Mouse (Mus musculus) Patski (cell line): Measurements from ENCODE around the gene Klhl41. TPM values are rescaled to one million over a fixed set of nuclear protein-coding genes. Genes with fewer than 3 reads are reported as not detected.

ENCODE experiments used
- ATAC-seq: fragments of 100-300 bp; one replicate; pipeline ENCODE4 v1.8.0; 2021
- CTCF ChIA-PET: fragments of 350-600 bp; sonication (Branson Sonifier 250); formaldehyde crosslinking; loops from one replicate; lab custom pipeline; 2022; ENCODE audit warnings: inconsistent platforms; lab: Charles Lee
- POLR2A ChIA-PET: fragments of 350-600 bp; sonication (Branson Sonifier 250); formaldehyde crosslinking; loops from one replicate; lab custom pipeline; 2022; ENCODE audit warnings: antibody characterized with exemption, inconsistent platforms; lab: Charles Lee
- DNase-seq: peaks from one replicate; pipeline ENCODE4 v3.0.0-alpha.2; 2011; ENCODE audit warnings: low read depth, low spot score
- H3K27me3 ChIP-seq: fragments of 371-371 bp; one replicate; pipeline ENCODE4 v1.5.1; 2021
- CTCF ChIP-seq: fragments of 100-300 bp; IDR thresholded peaks from one replicate; pipeline ENCODE4 v1.5.1; 2021
- in situ Hi-C: fragments of 300-500 bp; cut with MboI; formaldehyde crosslinking; loops from 3 replicates; pipeline ENCODE4 v1.11.1; 2018; ENCODE audit warnings: low pct_unique_long_range_greater_than_20kb, mixed read lengths
- polyA plus RNA-seq: library from polyadenylated mRNA; unstranded; gene quantifications from one replicate; pipeline ENCODE4 v1.2.3, GENCODE M21; 2021

Gene Klhl41
- polyA plus RNA-seq, 1 experiment from 2014 or later, result 0.35 TPM

DNA sequence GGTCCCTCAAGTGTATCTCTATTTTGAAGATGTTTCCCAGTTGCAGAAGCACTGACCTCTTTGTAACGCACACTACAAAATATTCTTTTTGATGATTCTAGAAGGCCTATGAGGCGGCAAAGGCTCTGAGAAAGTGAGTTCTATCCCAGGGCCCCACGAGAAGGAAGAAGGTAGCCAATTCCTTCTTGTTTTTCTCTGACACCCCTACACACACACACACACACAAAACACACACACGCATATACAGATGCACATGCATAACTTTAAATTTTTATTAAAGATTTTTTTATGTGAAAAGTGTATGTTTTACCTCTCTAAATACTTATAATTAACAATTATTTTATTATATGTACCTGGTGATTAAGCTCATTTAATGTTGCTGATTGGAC, 43.7 kb downstream of the Klhl41 start:
- ATAC-seq (no peak), DNase-seq (no peak)
- in situ Hi-C loops, result no loop called here
- CTCF ChIA-PET, result interaction anchor here (1.1 to 1.4 kb wide), 2 partner anchors 25 to 29 kb away, joined by 3 read pairs; no protein-coding TSS in a partner anchor
- POLR2A ChIA-PET, result interaction anchor here (2.0 kb wide), 1 partner anchor 9 kb away, joined by 8 read pairs; the partner anchor contains the start of gene Ppig
- TF ChIP-seq CTCF, result no peak
- peaks cover 5% of the 10 kb centered on the region for H3K27me3 ChIP-seq

DNA sequence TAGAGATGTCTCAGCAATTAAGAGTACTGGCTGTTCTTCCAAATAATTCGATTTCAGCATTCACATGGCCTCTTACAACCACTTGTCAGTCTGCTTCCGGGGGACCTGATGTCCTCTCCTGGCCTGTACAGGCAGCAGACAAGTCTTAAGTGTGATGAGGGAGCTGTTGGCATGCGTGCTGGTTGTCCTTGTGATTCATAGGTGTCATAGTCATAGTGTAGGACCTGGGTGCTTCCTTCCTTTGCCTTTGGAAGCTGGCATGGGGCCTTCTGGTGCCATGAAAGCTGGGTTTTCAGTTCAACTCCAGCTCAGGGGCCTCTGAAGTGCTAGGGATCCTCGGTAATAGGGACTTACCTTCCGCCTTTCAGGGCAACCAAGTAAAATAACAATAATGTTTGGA, 44.2 kb downstream of the Klhl41 start:
- POLR2A ChIA-PET, result interaction anchor here (2.0 kb wide), 1 partner anchor 9 kb away, joined by 8 read pairs; the partner anchor contains the start of gene Ppig
- in situ Hi-C loops, result no loop called here
- CTCF ChIA-PET, result no interaction called here
- DNase-seq, result no peak
- peaks cover 5% of the 10 kb centered on the region for H3K27me3 ChIP-seq
- no peak for TF ChIP-seq CTCF
- no peak for ATAC-seq

DNA sequence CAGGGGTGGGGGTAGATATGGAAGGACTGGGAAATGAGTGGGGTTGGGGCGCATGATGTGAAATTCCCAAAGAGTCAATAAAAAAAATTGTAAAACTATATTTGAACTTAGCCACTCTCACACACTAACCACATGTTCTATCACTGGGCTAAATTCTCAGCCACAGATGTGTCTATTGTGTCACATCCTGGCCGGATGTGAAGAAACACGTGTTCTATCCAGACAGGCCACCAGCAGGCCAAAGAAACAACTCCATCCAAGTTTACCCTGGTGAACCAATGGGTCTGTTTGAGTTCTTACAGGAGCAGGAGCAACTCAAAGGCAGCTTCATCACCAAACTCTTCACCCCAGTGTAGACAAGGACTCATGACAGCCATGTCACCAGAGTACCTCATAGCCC, 46.6 kb downstream of the Klhl41 start:
- POLR2A ChIA-PET, result no interaction called here
- ATAC-seq (no peak), DNase-seq (no peak)
- H3K27me3 ChIP-seq, result peaks cover 5% of the 10 kb centered on the region
- in situ Hi-C loops, result no loop called here
- no peak for TF ChIP-seq CTCF
- CTCF ChIA-PET, result no interaction called here

DNA sequence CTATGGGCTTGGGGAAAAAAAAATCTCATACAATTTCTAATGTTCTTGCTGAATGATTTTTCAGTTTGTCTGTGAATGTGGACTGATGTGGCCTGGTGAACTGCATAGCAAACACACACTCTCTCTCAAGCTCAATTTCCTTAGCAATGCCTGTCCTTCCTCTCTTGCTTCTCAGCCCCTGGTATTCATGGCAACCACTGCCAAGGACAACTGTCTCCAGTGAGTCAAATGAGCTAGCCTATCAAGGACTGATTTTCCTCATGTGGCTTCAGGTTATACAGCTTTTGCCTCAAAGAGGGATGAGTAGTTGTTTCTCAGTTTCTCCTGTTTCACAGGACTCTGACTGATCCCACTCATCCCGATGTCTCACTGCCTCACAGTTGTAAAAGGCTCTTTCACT, 49.2 kb downstream of the Klhl41 start:
- ChIA-PET POLR2A (no interaction called here), CTCF (interaction anchor here (1.1 kb wide), 1 partner anchor 75 kb away, joined by 3 read pairs; no protein-coding TSS in a partner anchor)
- ATAC-seq (no peak), DNase-seq (no peak)
- peaks cover 5% of the 10 kb centered on the region for H3K27me3 ChIP-seq
- in situ Hi-C loops, result no loop called here
- no peak for TF ChIP-seq CTCF

DNA sequence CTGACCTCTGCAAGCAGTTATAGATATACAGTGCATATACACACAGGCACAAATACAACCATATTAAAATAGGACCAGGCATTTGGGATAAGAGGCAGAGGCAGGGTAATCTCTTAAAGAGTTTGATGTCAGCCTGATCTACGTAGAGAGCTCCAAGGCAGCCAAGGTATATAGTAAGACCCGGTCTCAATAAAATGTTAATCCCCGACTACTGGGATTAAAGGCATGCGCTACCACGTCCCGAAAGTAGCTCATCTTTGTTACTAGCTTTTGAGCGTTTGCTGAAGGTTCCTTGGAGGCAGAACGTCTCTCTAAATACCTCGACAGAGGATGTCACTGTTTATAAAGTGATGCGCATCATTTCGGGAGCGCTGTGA, 52.3 kb downstream of the Klhl41 start, which contains the start of gene Ppig:
Gene Ppig, plus strand, starts transcription at position 273 of the 377 bp plus-strand sequence.
- in situ Hi-C loops, result no loop called here
- CTCF ChIA-PET, result no interaction called here
- ATAC-seq, result no peak

DNA sequence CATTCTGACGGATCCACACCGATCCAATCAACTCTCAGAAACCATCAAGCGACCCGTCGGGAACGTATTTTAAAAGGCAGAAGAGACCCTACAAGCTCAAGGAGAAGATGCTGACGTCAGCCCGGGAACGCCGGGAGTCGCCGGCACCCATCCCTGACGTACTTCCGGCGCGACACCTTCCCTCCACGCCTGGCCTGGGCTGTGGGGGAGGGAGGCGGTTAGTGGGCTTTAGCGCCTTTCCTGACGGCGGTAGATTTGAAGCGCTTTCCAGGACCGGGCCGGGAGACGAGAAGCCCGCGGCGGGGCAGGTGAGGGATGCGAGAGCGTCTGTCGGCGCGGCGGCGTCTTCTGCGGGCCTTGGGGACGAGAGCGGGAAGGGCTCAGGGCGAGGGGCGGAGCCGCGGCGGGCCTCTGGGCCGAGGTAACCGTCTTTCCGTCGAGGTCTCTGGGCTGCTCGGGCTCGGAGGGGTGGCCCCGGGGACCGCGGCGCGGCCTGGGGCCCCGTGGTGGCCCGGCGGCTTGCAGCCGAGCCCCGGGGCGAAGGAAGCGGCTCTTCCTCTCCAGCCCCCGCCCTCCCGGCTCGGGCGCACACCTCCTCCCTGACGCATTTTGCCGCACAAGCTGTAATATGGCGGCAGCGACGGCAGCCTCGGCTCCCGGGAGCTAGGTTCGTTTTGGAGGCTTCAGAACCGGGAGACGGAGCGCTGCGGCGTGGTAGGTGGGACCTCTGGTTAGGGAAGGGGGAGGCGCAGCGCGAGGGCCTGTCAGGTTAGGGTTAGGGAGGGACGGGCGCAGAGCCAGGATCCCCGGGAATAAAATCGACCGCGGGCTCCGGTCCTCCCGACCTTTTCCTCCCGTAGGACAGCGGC, 53.0 kb downstream of the Klhl41 start:
- ChIA-PET POLR2A (interaction anchor here (1.0 to 1.7 kb wide), 2 partner anchors 10 to 520 kb away, joined by 3 to 8 read pairs; partner anchors contain the start of gene Fastkd1), CTCF (no interaction called here)
- H3K27me3 ChIP-seq, result no peaks in the 10 kb centered on the region
- ATAC-seq, result peak; percentile 76
- no peak for TF ChIP-seq CTCF
- peak; percentile 51 for DNase-seq
- in situ Hi-C loops, result no loop called here

More for the DNA sequence above, 52.3 kb downstream of the Klhl41 start, which contains the start of gene Ppig:
- TF ChIP-seq CTCF, result no peak
- no peak for DNase-seq
- no peaks in the 10 kb centered on the region for H3K27me3 ChIP-seq
- POLR2A ChIA-PET, result interaction anchor here (1.0 to 1.7 kb wide), 2 partner anchors 9 to 519 kb away, joined by 3 to 8 read pairs; partner anchors contain the start of gene Fastkd1

DNA sequence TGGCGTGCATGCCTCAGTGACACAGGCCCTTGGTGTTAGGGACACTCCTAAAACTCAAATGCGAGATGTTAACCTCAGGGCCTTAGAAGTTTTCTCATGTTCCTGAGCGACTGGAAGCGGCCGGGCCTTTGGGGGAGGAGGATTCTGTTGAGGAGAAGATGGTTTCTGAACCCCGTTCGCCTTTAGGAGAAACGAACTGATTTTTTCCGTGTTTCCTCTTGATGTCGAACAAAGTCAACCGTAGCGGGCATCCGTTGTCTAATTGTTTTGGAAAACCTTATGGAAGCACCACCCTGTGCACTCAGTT, 53.6 kb downstream of the Klhl41 start:
- TF ChIP-seq CTCF, result no peak
- in situ Hi-C loops, result no loop called here
- CTCF ChIA-PET, result no interaction called here
- DNase-seq (no peak), ATAC-seq (no peak)
- POLR2A ChIA-PET, result interaction anchor here (1.7 kb wide), 1 partner anchor 10 kb away, joined by 8 read pairs; the partner anchor contains the start of gene Fastkd1
- H3K27me3 ChIP-seq, result no peaks in the 10 kb centered on the region

Other genes with a start within 250 kb of the Klhl41 start
- 39.0 TPM for gene Lrp2, start 84.1 kb upstream of the Klhl41 start, polyA plus RNA-seq
- gene Bbs5, start 22.9 kb upstream of the Klhl41 start, polyA plus RNA-seq, result 20.8 TPM
- gene Fastkd1, start 43.4 kb downstream of the Klhl41 start, polyA plus RNA-seq, result 26.0 TPM
- 83.7 TPM for gene Ppig, start 52.4 kb downstream of the Klhl41 start, polyA plus RNA-seq
- 8.5 TPM for gene Ccdc173, start 119.5 kb downstream of the Klhl41 start, polyA plus RNA-seq
- 26.1 TPM for gene Phospho2, start 119.5 kb downstream of the Klhl41 start, polyA plus RNA-seq
- 13.0 TPM for gene Klhl23, start 151.8 kb downstream of the Klhl41 start, polyA plus RNA-seq
- gene Ssb, start 191.4 kb downstream of the Klhl41 start, polyA plus RNA-seq, result 226 TPM
- 19.6 TPM for gene Mettl5, start 215.5 kb downstream of the Klhl41 start, polyA plus RNA-seq
- gene Ubr3, start 227.1 kb downstream of the Klhl41 start, polyA plus RNA-seq, result 39.4 TPM